ENCODE assay signal across 8 mouse cellular contexts in genomic region chr5:31613852-31614286, GRCm38 (mm10). TPM values are rescaled to one million over a fixed set of nuclear protein-coding genes. Genes with fewer than 3 reads are reported as not detected.
DNase-seq lines count a peak whose midpoint lies in the region; ATAC-seq lines count a peak whose summit lies in the region.

No protein-coding gene starts in this region.

- no peaks in the 10 kb centered on the region for H3K27me3 ChIP-seq in heart, embryonic 14.5 days (ENCODE audit: control insufficient read depth, insufficient read depth, low read length)
- H3K27me3 ChIP-seq in liver, embryonic 12.5 days (replicated peaks), result no peaks in the 10 kb centered on the region
- no peaks in the 10 kb centered on the region for H3K27me3 ChIP-seq in splenic B cell, adult 2 months (ENCODE audit: control insufficient read depth, insufficient read depth, low read length, poor library complexity, severe bottlenecking)

- peak; percentile 92 for ATAC-seq in CD4-positive, CD25-positive, alpha-beta regulatory T cell, adult 4 months
- peak; percentile 83 for ATAC-seq in heart, embryonic 14.5 days (ENCODE audit: insufficient number of reproducible peaks, insufficient read depth, low FRiP score, low read depth)
- ATAC-seq in liver, embryonic 12.5 days, result peak; percentile 92

- WGBS in heart, embryonic 14.5 days, result 0% methylated on average over 37 of the region's 37 CpGs
- WGBS in liver, embryonic 12.5 days (ENCODE audit: insufficient replicate concordance), result 4% methylated on average over 37 of the region's 37 CpGs

- DNase-seq in c-Kit-negative CD71-positive TER-119-positive erythroid progenitor cells, embryonic 14.5 days (ENCODE audit: low read depth, low spot score), result peak; percentile 67
- DNase-seq in fibroblast of lung, adult 2 months (ENCODE audit: low read depth), result peak; percentile 60
- peak; percentile 91 for DNase-seq in kidney, postnatal 14 days
- peak; percentile 77 for DNase-seq in naive thymus-derived CD4-positive, alpha-beta T cell, adult 2 months (ENCODE audit: low read depth)
- DNase-seq in splenic B cell, adult 2 months (ENCODE audit: low read depth, low spot score), result peak; percentile 89

- peaks cover 33% of the 10 kb centered on the region for H3K36me3 ChIP-seq in heart, embryonic 14.5 days (ENCODE audit: control insufficient read depth, insufficient read depth, low read length)
- H3K36me3 ChIP-seq in liver, embryonic 12.5 days, result peaks cover 30% of the 10 kb centered on the region
- 0 out of 2 replicates have a peak, but pooled peaks cover 2% of the 10 kb centered on the region for H3K36me3 ChIP-seq in splenic B cell, adult 2 months (ENCODE audit: control insufficient read depth, insufficient read depth, low read length, poor library complexity, severe bottlenecking)

- peak overlapping the region; percentile 80 to 92 for H3K27ac ChIP-seq in heart, embryonic 14.5 days (replicated peaks in 1 of 2; ENCODE audit: control insufficient read depth in 1 of 2, insufficient read depth in 1 of 2, low read depth in 2 of 2, low read length in 2 of 2)
- H3K27ac ChIP-seq in liver, embryonic 12.5 days, result peak overlapping the region; percentile 92

- no peaks in the 10 kb centered on the region for H3K9me3 ChIP-seq in heart, embryonic 14.5 days (ENCODE audit: control insufficient read depth, low read length)
- no peaks in the 10 kb centered on the region for H3K9me3 ChIP-seq in liver, embryonic 12.5 days (replicated peaks)

- peak overlapping the region; percentile 66 to 74 for H3K4me3 ChIP-seq in heart, embryonic 14.5 days (ENCODE audit: control insufficient read depth in 1 of 2, insufficient read depth in 1 of 2, low read depth in 1 of 2, low read length in 2 of 2)
- peak overlapping the region; percentile 87 for H3K4me3 ChIP-seq in liver, embryonic 12.5 days

- H3K4me2 ChIP-seq in heart, embryonic 14.5 days (ENCODE audit: low read length), result peak overlapping the region; percentile 68
- H3K4me2 ChIP-seq in liver, embryonic 12.5 days, result peak overlapping the region; percentile 73

- H3K4me1 ChIP-seq in heart, embryonic 14.5 days (ENCODE audit: control insufficient read depth in 2 of 2, insufficient read depth in 2 of 2, low read length in 2 of 2), result peaks cover 3 to 10% of the 10 kb centered on the region in 2 experiments
- peaks cover 14% of the 10 kb centered on the region for H3K4me1 ChIP-seq in liver, embryonic 12.5 days

- H3K9ac ChIP-seq in heart, embryonic 14.5 days (ENCODE audit: low read length), result peak overlapping the region; percentile 84
- peak overlapping the region; percentile 86 for H3K9ac ChIP-seq in liver, embryonic 12.5 days

RNA-seq across cellular contexts. Expression of gene Mrpl33, which starts 17.1 kb away (rescaled TPM):
- polyA plus RNA-seq in CD4-positive, CD25-positive, alpha-beta regulatory T cell, adult 4 months (2017; shearing (Covaris generic)), result 100 to 1,000 TPM; 231 to 312 TPM
- polyA plus RNA-seq in heart, embryonic 14.5 days (2014; fragmentation: Nextera tagmentation; extraction: Ambion mirVana), result 435 and 456 TPM in 2 replicates
- 232 and 236 TPM in 2 replicates for polyA plus RNA-seq in liver, embryonic 12.5 days (2016; fragmentation: Nextera tagmentation; extraction: Ambion mirVana)

Comparison
In these comparisons a context has a peak if more than half of its experiments do, and no peak if none do; other contexts are left out.
1. Peak in every context shown above with its lines: DNase-seq, ATAC-seq, H3K4me3 ChIP-seq and H3K27ac ChIP-seq.